Mouse (Mus musculus): Measurements from ENCODE around the gene Cyp27a1.

Cyp27a1 gene

GRCm38 (mm10) chr1:74718113-74718512 is 4.7 kb downstream of the Cyp27a1 start:
- DNase-seq (ENCODE audit: low spot score): no peak

- no peak for DNase-seq (ENCODE audit: low spot score)
Measured at GRCm38 (mm10) chr1:74719281-74719680, 5.9 kb downstream of the Cyp27a1 start.

GRCm38 (mm10) chr1:74721657-74722056 is 8.3 kb downstream of the Cyp27a1 start:
- DNase-seq (ENCODE audit: low spot score): no peak

- DNase-seq (ENCODE audit: low spot score): no peak
Measured at GRCm38 (mm10) chr1:74723748-74724147, 10.4 kb downstream of the Cyp27a1 start.

GRCm38 (mm10) chr1:74726114-74726513 is 12.7 kb downstream of the Cyp27a1 start:
- DNase-seq (ENCODE audit: low spot score): no peak

- DNase-seq (ENCODE audit: low spot score): no peak
Measured at GRCm38 (mm10) chr1:74726674-74727073, 13.3 kb downstream of the Cyp27a1 start.

GRCm38 (mm10) chr1:74728446-74728845 is 15.1 kb downstream of the Cyp27a1 start:
- no peak for DNase-seq (ENCODE audit: low spot score)

- DNase-seq (ENCODE audit: low spot score): no peak
Measured at GRCm38 (mm10) chr1:74736977-74737376, 23.6 kb downstream of the Cyp27a1 start.

- no peak for DNase-seq (ENCODE audit: low spot score)
Measured at GRCm38 (mm10) chr1:74737500-74737899, 24.1 kb downstream of the Cyp27a1 start.

GRCm38 (mm10) chr1:74740846-74741245 is 27.5 kb downstream of the Cyp27a1 start:
- no peak for DNase-seq (ENCODE audit: low spot score)

GRCm38 (mm10) chr1:74747335-74747734 is 34.0 kb downstream of the Cyp27a1 start:
- DNase-seq (ENCODE audit: low spot score): no peak

GRCm38 (mm10) chr1:74748643-74749271 is 35.4 kb downstream of the Cyp27a1 start, which contains the start of gene Prkag3:
TSS of gene Prkag3 (minus strand) at chr1:74749221.
- DNase-seq (ENCODE audit: low spot score): no peak

- DNase-seq (ENCODE audit: low spot score): no peak
Measured at GRCm38 (mm10) chr1:74749301-74749700, 35.9 kb downstream of the Cyp27a1 start.

- DNase-seq (ENCODE audit: low spot score): peak; percentile 22
Measured at GRCm38 (mm10) chr1:74750683-74751082, 37.3 kb downstream of the Cyp27a1 start.

GRCm38 (mm10) chr1:74752150-74752549 is 38.8 kb downstream of the Cyp27a1 start:
- DNase-seq (ENCODE audit: low spot score): no peak

GRCm38 (mm10) chr1:74752833-74753232 is 39.5 kb downstream of the Cyp27a1 start:
- no peak for DNase-seq (ENCODE audit: low spot score)

GRCm38 (mm10) chr1:74753266-74753974 is 40.0 kb downstream of the Cyp27a1 start:
- DNase-seq (ENCODE audit: low spot score): no peak

- no peak for DNase-seq (ENCODE audit: low spot score)
Measured at GRCm38 (mm10) chr1:74754175-74754785, 40.9 kb downstream of the Cyp27a1 start.

GRCm38 (mm10) chr1:74759773-74760172 is 46.4 kb downstream of the Cyp27a1 start:
- DNase-seq (ENCODE audit: low spot score): peak; percentile 21

GRCm38 (mm10) chr1:74763081-74763480 is 49.7 kb downstream of the Cyp27a1 start:
- peak; percentile 58 for DNase-seq (ENCODE audit: low spot score)

- DNase-seq (ENCODE audit: low spot score): no peak
Measured at GRCm38 (mm10) chr1:74770727-74771466, 57.5 kb downstream of the Cyp27a1 start.

GRCm38 (mm10) chr1:74771467-74771844 is 58.1 kb downstream of the Cyp27a1 start:
- no peak for DNase-seq (ENCODE audit: low spot score)

- DNase-seq (ENCODE audit: low spot score): no peak
Measured at GRCm38 (mm10) chr1:74771845-74771930, 58.3 kb downstream of the Cyp27a1 start, which contains the start of gene Wnt6. TSS of gene Wnt6 (plus strand) at chr1:74771892.

Data from left cerebral cortex, adult 11 months (tissue).